23 mouse cellular contexts compared by ENCODE assay signal in the genomic region with DNA sequence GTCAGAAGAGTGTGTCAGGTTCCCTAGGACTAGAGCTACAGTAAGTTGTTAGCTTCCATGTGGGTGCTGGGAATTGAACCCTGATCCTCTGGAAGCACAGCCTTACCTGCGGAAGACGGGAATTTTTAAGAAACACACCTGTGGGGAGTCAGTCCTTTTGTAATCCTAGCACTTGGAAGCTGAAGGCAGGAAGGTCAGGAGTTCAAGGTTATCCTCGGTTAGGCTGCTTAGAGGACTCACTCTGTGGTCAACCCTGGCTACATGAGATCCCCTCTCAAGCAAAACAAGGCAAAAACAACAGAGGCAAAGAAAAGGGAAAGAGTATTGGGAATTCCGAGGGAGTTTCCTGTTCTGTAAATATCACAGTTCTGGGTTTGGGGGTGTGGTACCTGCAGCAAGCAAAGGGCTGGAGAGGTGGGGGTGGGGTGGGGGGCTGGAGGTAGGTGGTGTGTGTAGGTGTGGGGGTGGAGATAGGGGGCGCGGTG. TPM values are rescaled to one million over a fixed set of nuclear protein-coding genes. Genes with fewer than 3 reads are reported as not detected.
"Had no signal": no experiment of that assay in that cellular context is flagged by ENCODE, and none has a peak within 500 bp of the region (broad histone marks: within the 10 kb centered on the region; RNA-seq: fewer than 3 reads in every experiment).

No protein-coding gene starts in this region.

- H3K4me2 ChIP-seq: lung, embryonic 15.5 days; midbrain, embryonic 11.5 days; midbrain, embryonic 13.5 days; midbrain, embryonic 15.5 days; stomach, embryonic 15.5 days had no signal

- ATAC-seq: lung, postnatal 0 days; midbrain, embryonic 13.5 days; midbrain, embryonic 15.5 days had no signal

- H3K4me3 ChIP-seq: lung, embryonic 15.5 days; megakaryocyte, embryonic 14.5 days; midbrain, embryonic 13.5 days; midbrain, embryonic 15.5 days; neural tube, embryonic 12.5 days; stomach, embryonic 15.5 days had no signal

- DNase-seq: lung, adult 2 months; lung, postnatal 14 days; lung, postnatal 36 days; right cerebral cortex, postnatal 14 days; thymus, adult 2 months; thymus, postnatal 25 days; thymus, postnatal 4 days had no signal

- H3K9me3 ChIP-seq: lung, embryonic 15.5 days; megakaryocyte, embryonic 14.5 days; midbrain, embryonic 13.5 days; midbrain, embryonic 15.5 days; neural tube, embryonic 12.5 days; stomach, embryonic 15.5 days had no signal

- H3K36me3 ChIP-seq: lung, embryonic 15.5 days; midbrain, embryonic 13.5 days; midbrain, embryonic 15.5 days; neural tube, embryonic 12.5 days; stomach, embryonic 15.5 days had no signal

- H3K4me1 ChIP-seq: lung, embryonic 15.5 days; megakaryocyte, embryonic 14.5 days; midbrain, embryonic 13.5 days; stomach, embryonic 15.5 days had no signal

- H3K27ac ChIP-seq: lung, embryonic 15.5 days; macrophage; midbrain, embryonic 13.5 days; midbrain, embryonic 15.5 days; neural tube, embryonic 12.5 days; stomach, embryonic 15.5 days; stomach, postnatal 0 days had no signal

- H3K9ac ChIP-seq: lung, embryonic 15.5 days; midbrain, embryonic 13.5 days; midbrain, embryonic 15.5 days; neural tube, embryonic 12.5 days; stomach, embryonic 15.5 days had no signal

RNA-seq across cellular contexts. Expression of a gene that starts 6.7 kb away (rescaled TPM):
- total RNA-seq: monocyte, adult 5-6 weeks; neutrophil, adult 5-6 weeks had no signal
- polyA plus RNA-seq: lung, adult 2 months; lung, embryonic 15.5 days; macrophage; midbrain, embryonic 11.5 days; neural tube, embryonic 14.5 days; urinary bladder, adult 2 months had no signal

RNA-seq across cellular contexts. Expression of a gene that starts 7.4 kb away (rescaled TPM):
- total RNA-seq: megakaryocyte progenitor cell, adult 5-6 weeks; monocyte, adult 5-6 weeks; neutrophil, adult 5-6 weeks had no signal
- polyA plus RNA-seq: lung, adult 2 months; lung, embryonic 15.5 days; lung, postnatal 0 days; macrophage; urinary bladder, adult 2 months had no signal

RNA-seq across cellular contexts. Expression of a gene that starts 19.5 kb away (rescaled TPM):
- total RNA-seq: megakaryocyte progenitor cell, adult 5-6 weeks; monocyte, adult 5-6 weeks; neutrophil, adult 5-6 weeks had no signal

RNA-seq across cellular contexts. Expression of a gene that starts 28.6 kb away (rescaled TPM):
- total RNA-seq: megakaryocyte progenitor cell, adult 5-6 weeks; midbrain, postnatal 0 days; monocyte, adult 5-6 weeks; neutrophil, adult 5-6 weeks had no signal
- polyA plus RNA-seq: lung, adult 2 months; lung, postnatal 0 days; macrophage; midbrain, embryonic 11.5 days; midbrain, embryonic 13.5 days; midbrain, embryonic 15.5 days; midbrain, postnatal 0 days; neural tube, embryonic 12.5 days; neural tube, embryonic 14.5 days; urinary bladder, adult 2 months had no signal
